Mouse (Mus musculus): ENCODE results near the gene March9. TPM values are rescaled to one million over a fixed set of nuclear protein-coding genes. Genes with fewer than 3 reads are reported as not detected.

The March9 gene
- total and polyA plus RNA-seq, 2 experiments from 2014 or later: 9.8 to 84.0 TPM

GRCm38 (mm10) chr10:127099868-127100267, 39.9 kb upstream of the March9 start:
- Histone ChIP-seq H3K36me3 (ENCODE audit: insufficient read depth, low read length) (peaks cover 48% of the 10 kb centered on the region), H3K27ac (ENCODE audit: low read depth, low read length) (no peak overlapping the region), H3K4me1 (ENCODE audit: insufficient read depth, low read length) (no peaks in the 10 kb centered on the region), H3K9me3 (ENCODE audit: low read length) (no peaks in the 10 kb centered on the region), H3K4me3 (ENCODE audit: low read depth, low read length) (no peak overlapping the region), H3K4me2 (ENCODE audit: low read depth, low read length, poor library complexity, severe bottlenecking) (no peak overlapping the region), H3K9ac (replicated peaks; ENCODE audit: low read length, poor library complexity, severe bottlenecking) (no peak overlapping the region), H3K27me3 (ENCODE audit: insufficient read depth, low read length) (no peaks in the 10 kb centered on the region)
- DNase-seq (ENCODE audit: low spot score) (no peak), ATAC-seq (ENCODE audit: low FRiP score) (no peak)
- WGBS: 94% methylated on average over 15 of the region's 15 CpGs
- TF ChIP-seq CTCF (IDR thresholded peaks at IDR 0.05): no peak

- no peaks in the 10 kb centered on the region for H3K9me3 ChIP-seq (ENCODE audit: low read length)
- 88% methylated on average over 10 of the region's 10 CpGs for WGBS
- H3K36me3 ChIP-seq (ENCODE audit: insufficient read depth, low read length): peaks cover 49% of the 10 kb centered on the region
- H3K4me1 ChIP-seq (ENCODE audit: insufficient read depth, low read length): peaks cover 3% of the 10 kb centered on the region; the same call in 1 of the 2 replicates
- no peak overlapping the region for H3K27ac ChIP-seq (ENCODE audit: low read depth, low read length)
- H3K27me3 ChIP-seq (ENCODE audit: insufficient read depth, low read length): no peaks in the 10 kb centered on the region
- no peak for DNase-seq (ENCODE audit: low spot score)
- TF ChIP-seq CTCF (IDR thresholded peaks at IDR 0.05): no peak
- no peak overlapping the region for H3K4me2 ChIP-seq (ENCODE audit: low read depth, low read length, poor library complexity, severe bottlenecking)
- H3K4me3 ChIP-seq (ENCODE audit: low read depth, low read length): no peak overlapping the region
- ATAC-seq (ENCODE audit: low FRiP score): no peak
- no peak overlapping the region for H3K9ac ChIP-seq (replicated peaks; ENCODE audit: low read length, poor library complexity, severe bottlenecking)
Measured at GRCm38 (mm10) chr10:127099191-127099590, 39.2 kb upstream of the March9 start.

GRCm38 (mm10) chr10:127098514-127098913, 38.5 kb upstream of the March9 start:
- DNase-seq (ENCODE audit: low spot score): no peak
- H3K36me3 ChIP-seq (ENCODE audit: insufficient read depth, low read length): peaks cover 49% of the 10 kb centered on the region
- H3K27me3 ChIP-seq (ENCODE audit: insufficient read depth, low read length): no peaks in the 10 kb centered on the region
- 84% methylated on average over 20 of the region's 20 CpGs for WGBS
- H3K27ac ChIP-seq (ENCODE audit: low read depth, low read length): no peak overlapping the region
- no peak overlapping the region for H3K4me2 ChIP-seq (ENCODE audit: low read depth, low read length, poor library complexity, severe bottlenecking)
- no peaks in the 10 kb centered on the region for H3K9me3 ChIP-seq (ENCODE audit: low read length)
- H3K4me1 ChIP-seq (ENCODE audit: insufficient read depth, low read length): peaks cover 3% of the 10 kb centered on the region; the same call in 1 of the 2 replicates
- H3K4me3 ChIP-seq (ENCODE audit: low read depth, low read length): no peak overlapping the region
- no peak for ATAC-seq (ENCODE audit: low FRiP score)
- peak; percentile 15; the same call in 1 of the 2 replicates for TF ChIP-seq CTCF (IDR thresholded peaks at IDR 0.05)
- no peak overlapping the region for H3K9ac ChIP-seq (replicated peaks; ENCODE audit: low read length, poor library complexity, severe bottlenecking)

GRCm38 (mm10) chr10:127094382-127094802, 34.4 kb upstream of the March9 start:
- Histone ChIP-seq H3K9me3 (ENCODE audit: low read length) (no peaks in the 10 kb centered on the region), H3K4me1 (ENCODE audit: insufficient read depth, low read length) (peaks cover 13% of the 10 kb centered on the region; the same call in 1 of the 2 replicates), H3K27ac (ENCODE audit: low read depth, low read length) (peak overlapping the region; percentile 62), H3K4me3 (ENCODE audit: low read depth, low read length) (no peak overlapping the region), H3K9ac (replicated peaks; ENCODE audit: low read length, poor library complexity, severe bottlenecking) (no peak overlapping the region), H3K36me3 (ENCODE audit: insufficient read depth, low read length) (peaks cover 56% of the 10 kb centered on the region), H3K4me2 (ENCODE audit: low read depth, low read length, poor library complexity, severe bottlenecking) (no peak overlapping the region), H3K27me3 (ENCODE audit: insufficient read depth, low read length) (no peaks in the 10 kb centered on the region)
- no peak for TF ChIP-seq CTCF (IDR thresholded peaks at IDR 0.05)
- peak; percentile 54 for DNase-seq (ENCODE audit: low spot score)
- 34% methylated on average over 7 of the region's 7 CpGs for WGBS
- ATAC-seq (ENCODE audit: low FRiP score): no peak

DNA sequence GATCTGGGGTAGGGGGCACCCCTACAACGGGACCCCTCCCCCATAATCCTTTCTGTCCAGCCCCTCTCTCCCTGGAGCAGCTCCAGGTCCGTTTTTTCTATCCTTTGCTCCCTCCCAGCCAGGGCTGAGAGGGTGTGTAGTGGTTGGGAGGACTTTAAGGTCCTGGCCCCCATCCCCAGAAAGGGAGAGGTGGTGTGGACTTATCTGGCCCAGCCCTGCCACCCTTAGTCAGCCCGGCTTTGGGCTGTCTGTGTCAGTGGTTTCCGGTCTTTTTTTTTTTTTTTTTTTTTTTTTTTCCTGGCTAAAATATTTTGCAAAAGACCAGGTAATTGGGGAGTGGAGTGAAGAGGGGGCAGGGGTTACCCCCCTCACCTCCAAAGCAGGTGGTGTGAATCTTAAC, 32.8 kb upstream of the March9 start:
- TF ChIP-seq CTCF (IDR thresholded peaks at IDR 0.05): no peak
- no peak for DNase-seq (ENCODE audit: low spot score)
- Histone ChIP-seq H3K27ac (ENCODE audit: low read depth, low read length) (no peak overlapping the region), H3K9ac (replicated peaks; ENCODE audit: low read length, poor library complexity, severe bottlenecking) (no peak overlapping the region), H3K4me1 (ENCODE audit: insufficient read depth, low read length) (peaks cover 13% of the 10 kb centered on the region; the same call in 1 of the 2 replicates), H3K4me2 (ENCODE audit: low read depth, low read length, poor library complexity, severe bottlenecking) (no peak overlapping the region), H3K9me3 (ENCODE audit: low read length) (no peaks in the 10 kb centered on the region), H3K36me3 (ENCODE audit: insufficient read depth, low read length) (peaks cover 54% of the 10 kb centered on the region), H3K27me3 (ENCODE audit: insufficient read depth, low read length) (no peaks in the 10 kb centered on the region), H3K4me3 (ENCODE audit: low read depth, low read length) (no peak overlapping the region)
- WGBS: 41% methylated on average over 4 of the region's 4 CpGs
- no peak for ATAC-seq (ENCODE audit: low FRiP score)

DNA sequence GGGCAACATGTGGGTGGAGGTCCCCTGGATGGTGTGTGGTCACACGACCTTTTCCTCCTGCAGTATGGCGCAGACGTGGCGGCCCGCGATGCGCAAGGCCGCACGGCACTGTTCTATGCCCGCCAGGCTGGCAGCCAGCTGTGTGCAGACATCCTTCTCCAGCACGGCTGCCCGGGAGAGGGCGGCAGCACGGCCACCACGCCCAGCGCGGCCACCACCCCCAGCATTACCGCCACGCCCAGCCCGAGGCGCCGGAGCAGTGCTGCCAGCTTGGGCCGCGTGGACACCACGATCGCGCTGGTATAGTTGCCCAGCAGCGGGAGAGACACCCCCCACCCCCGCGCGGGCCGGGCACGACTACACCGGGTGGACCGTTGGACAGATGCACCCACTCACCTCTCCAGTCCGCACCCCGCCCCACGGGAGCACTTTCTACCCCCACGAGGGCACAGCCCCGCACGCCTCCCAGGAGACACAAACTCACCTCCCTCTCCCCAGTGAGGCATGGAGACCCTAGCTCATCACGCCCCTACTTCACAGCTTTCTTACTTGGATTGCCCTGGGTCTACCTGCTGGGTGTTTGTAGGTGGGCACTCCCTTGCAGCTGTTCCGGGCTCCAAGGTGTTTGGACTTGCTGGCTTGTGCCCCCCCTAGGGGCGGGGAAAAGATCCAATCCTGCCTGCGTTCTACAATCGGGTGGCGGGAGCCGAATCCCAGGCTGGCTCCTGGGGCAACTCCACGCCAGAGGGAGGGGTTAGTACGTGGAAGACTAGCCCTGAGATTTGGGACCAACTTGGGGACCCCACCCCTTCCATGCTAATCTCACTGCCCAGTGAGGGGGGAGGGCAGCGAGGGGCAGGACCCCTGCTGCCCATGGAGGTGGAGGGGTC, 31.8 kb upstream of the March9 start:
- peaks cover 13% of the 10 kb centered on the region; the same call in 1 of the 2 replicates for H3K4me1 ChIP-seq (ENCODE audit: insufficient read depth, low read length)
- no peaks in the 10 kb centered on the region for H3K9me3 ChIP-seq (ENCODE audit: low read length)
- TF ChIP-seq CTCF (IDR thresholded peaks at IDR 0.05): peak; percentile 15; the same call in 1 of the 2 replicates
- 0 out of 2 replicates have a peak, but pooled peaks cover 4% of the 10 kb centered on the region for H3K27me3 ChIP-seq (ENCODE audit: insufficient read depth, low read length)
- H3K9ac ChIP-seq (replicated peaks; ENCODE audit: low read length, poor library complexity, severe bottlenecking): no peak overlapping the region; the same call in 1 of the 2 replicates
- no peak overlapping the region for H3K4me2 ChIP-seq (ENCODE audit: low read depth, low read length, poor library complexity, severe bottlenecking)
- ATAC-seq (ENCODE audit: low FRiP score): no peak
- no peak overlapping the region for H3K4me3 ChIP-seq (ENCODE audit: low read depth, low read length)
- peak; percentile 20 for DNase-seq (ENCODE audit: low spot score)
- WGBS: 14% methylated on average over 35 of the region's 51 CpGs
- peaks cover 57% of the 10 kb centered on the region for H3K36me3 ChIP-seq (ENCODE audit: insufficient read depth, low read length)
- no peak overlapping the region for H3K27ac ChIP-seq (ENCODE audit: low read depth, low read length)

Measured in midbrain, postnatal 0 days (tissue).